Mouse (Mus musculus): Measurements from ENCODE around the gene Tpcn1. TPM values are rescaled to one million over a fixed set of nuclear protein-coding genes. Genes with fewer than 3 reads are reported as not detected.

The Tpcn1 gene
- polyA plus RNA-seq, 1 experiment from 2014 or later = 28.4 TPM

- Histone ChIP-seq H3K9ac (no peak overlapping the region), H3K36me3 (peaks cover 27% of the 10 kb centered on the region), H3K4me2 (replicated peaks) (no peak overlapping the region), H3K4me3 (replicated peaks) (no peak overlapping the region), H3K4me1 (no peaks in the 10 kb centered on the region), H3K27me3 (no peaks in the 10 kb centered on the region), H3K9me3 (replicated peaks) (no peaks in the 10 kb centered on the region), H3K27ac (replicated peaks) (no peak overlapping the region)
- 82% methylated on average over 13 of the region's 13 CpGs for WGBS
- no peak for ATAC-seq (ENCODE audit: insufficient number of reproducible peaks, low FRiP score, low TSS enrichment, low read depth)
Measured at GRCm38 (mm10) chr5:120495703-120496226, 92.7 kb downstream of the Tpcn1 start.

- Histone ChIP-seq H3K9ac (no peak overlapping the region), H3K9me3 (replicated peaks) (no peaks in the 10 kb centered on the region), H3K4me2 (replicated peaks) (no peak overlapping the region), H3K36me3 (peaks cover 27% of the 10 kb centered on the region), H3K27me3 (no peaks in the 10 kb centered on the region), H3K4me3 (replicated peaks) (no peak overlapping the region), H3K4me1 (no peaks in the 10 kb centered on the region), H3K27ac (replicated peaks) (no peak overlapping the region)
- ATAC-seq (ENCODE audit: insufficient number of reproducible peaks, low FRiP score, low TSS enrichment, low read depth) = no peak
- 74% methylated on average over 10 of the region's 10 CpGs for WGBS
Measured at GRCm38 (mm10) chr5:120495064-120495702, 93.3 kb downstream of the Tpcn1 start.

- H3K27me3 ChIP-seq = no peaks in the 10 kb centered on the region
- peaks cover 27% of the 10 kb centered on the region for H3K36me3 ChIP-seq
- 87% methylated on average over 9 of the region's 9 CpGs for WGBS
Measured at GRCm38 (mm10) chr5:120493873-120494395, 94.5 kb downstream of the Tpcn1 start.

GRCm38 (mm10) chr5:120493440-120493839 is 95.0 kb downstream of the Tpcn1 start:
- no peak overlapping the region for H3K4me2 ChIP-seq (replicated peaks)
- ATAC-seq (ENCODE audit: insufficient number of reproducible peaks, low FRiP score, low TSS enrichment, low read depth) = no peak
- WGBS = 89% methylated on average over 6 of the region's 6 CpGs
- no peaks in the 10 kb centered on the region for H3K27me3 ChIP-seq
- H3K36me3 ChIP-seq = peaks cover 25% of the 10 kb centered on the region
- no peak overlapping the region for H3K27ac ChIP-seq (replicated peaks)
- H3K9me3 ChIP-seq (replicated peaks) = no peaks in the 10 kb centered on the region
- H3K4me3 ChIP-seq (replicated peaks) = no peak overlapping the region
- no peaks in the 10 kb centered on the region for H3K4me1 ChIP-seq
- no peak overlapping the region for H3K9ac ChIP-seq

More at GRCm38 (mm10) chr5:120493873-120494395, 94.5 kb downstream of the Tpcn1 start:
- Histone ChIP-seq H3K4me3 (replicated peaks) (no peak overlapping the region), H3K9me3 (replicated peaks) (no peaks in the 10 kb centered on the region), H3K4me2 (replicated peaks) (no peak overlapping the region), H3K4me1 (no peaks in the 10 kb centered on the region), H3K9ac (no peak overlapping the region), H3K27ac (replicated peaks) (no peak overlapping the region)
- ATAC-seq (ENCODE audit: insufficient number of reproducible peaks, low FRiP score, low TSS enrichment, low read depth) = no peak

- ATAC-seq (ENCODE audit: insufficient number of reproducible peaks, low FRiP score, low TSS enrichment, low read depth) = no peak
- H3K4me2 ChIP-seq (replicated peaks) = no peak overlapping the region
- H3K9me3 ChIP-seq (replicated peaks) = no peaks in the 10 kb centered on the region
- peaks cover 35% of the 10 kb centered on the region for H3K36me3 ChIP-seq
- H3K9ac ChIP-seq = no peak overlapping the region
- 66% methylated on average over 11 of the region's 11 CpGs for WGBS
- no peaks in the 10 kb centered on the region for H3K4me1 ChIP-seq
- H3K27ac ChIP-seq (replicated peaks) = no peak overlapping the region
- no peaks in the 10 kb centered on the region for H3K27me3 ChIP-seq
- no peak overlapping the region for H3K4me3 ChIP-seq (replicated peaks)
Measured at GRCm38 (mm10) chr5:120492437-120492836, 96.0 kb downstream of the Tpcn1 start.

GRCm38 (mm10) chr5:120490679-120491192 is 97.7 kb downstream of the Tpcn1 start:
- no peak overlapping the region for H3K9ac ChIP-seq
- H3K27ac ChIP-seq (replicated peaks) = no peak overlapping the region
- H3K27me3 ChIP-seq = no peaks in the 10 kb centered on the region
- ATAC-seq (ENCODE audit: insufficient number of reproducible peaks, low FRiP score, low TSS enrichment, low read depth) = no peak
- no peaks in the 10 kb centered on the region for H3K9me3 ChIP-seq (replicated peaks)
- no peaks in the 10 kb centered on the region for H3K4me1 ChIP-seq
- H3K4me3 ChIP-seq (replicated peaks) = no peak overlapping the region
- 73% methylated on average over 8 of the region's 8 CpGs for WGBS
- no peak overlapping the region for H3K4me2 ChIP-seq (replicated peaks)
- H3K36me3 ChIP-seq = peaks cover 48% of the 10 kb centered on the region

- Histone ChIP-seq H3K36me3 (peaks cover 54% of the 10 kb centered on the region), H3K27ac (replicated peaks) (no peak overlapping the region), H3K9ac (no peak overlapping the region), H3K4me3 (replicated peaks) (no peak overlapping the region), H3K9me3 (replicated peaks) (no peaks in the 10 kb centered on the region), H3K4me2 (replicated peaks) (no peak overlapping the region), H3K4me1 (no peaks in the 10 kb centered on the region), H3K27me3 (no peaks in the 10 kb centered on the region)
- no peak for ATAC-seq (ENCODE audit: insufficient number of reproducible peaks, low FRiP score, low TSS enrichment, low read depth)
- WGBS = 77% methylated on average over 8 of the region's 8 CpGs
Measured at GRCm38 (mm10) chr5:120487844-120488243, 100.6 kb downstream of the Tpcn1 start.

Other genes with a start within 250 kb of the Tpcn1 start
- gene Lhx5, start 157.0 kb downstream of the Tpcn1 start, polyA plus RNA-seq (2015; fragmentation: Nextera tagmentation; extraction: Ambion mirVana) = 0.05 TPM in 2 replicates
- 0.95 and 1.7 TPM in 2 replicates for gene Sdsl, start 115.9 kb downstream of the Tpcn1 start, polyA plus RNA-seq (2015; fragmentation: Nextera tagmentation; extraction: Ambion mirVana)
- gene Sds, start 112.1 kb downstream of the Tpcn1 start, polyA plus RNA-seq (2015; fragmentation: Nextera tagmentation; extraction: Ambion mirVana) = not detected in 2 replicates
- 58.6 and 67.9 TPM in 2 replicates for gene Plbd2, start 85.0 kb downstream of the Tpcn1 start, polyA plus RNA-seq (2015; fragmentation: Nextera tagmentation; extraction: Ambion mirVana)
- 9.0 and 9.3 TPM in 2 replicates for gene Slc8b1, start 77.5 kb downstream of the Tpcn1 start, polyA plus RNA-seq (2015; fragmentation: Nextera tagmentation; extraction: Ambion mirVana)
- 1.9 and 3.2 TPM in 2 replicates for gene Iqcd, start 343 bp upstream of the Tpcn1 start, polyA plus RNA-seq (2015; fragmentation: Nextera tagmentation; extraction: Ambion mirVana)
- gene Rita1, start 23.9 kb upstream of the Tpcn1 start, polyA plus RNA-seq (2015; fragmentation: Nextera tagmentation; extraction: Ambion mirVana) = 15.5 and 15.8 TPM in 2 replicates
- 43.4 and 44.5 TPM in 2 replicates for gene Ddx54, start 24.1 kb upstream of the Tpcn1 start, polyA plus RNA-seq (2015; fragmentation: Nextera tagmentation; extraction: Ambion mirVana)
- 0.92 and 2.5 TPM in 2 replicates for gene Cfap73, start 45.6 kb upstream of the Tpcn1 start, polyA plus RNA-seq (2015; fragmentation: Nextera tagmentation; extraction: Ambion mirVana)
- 1.2 and 1.3 TPM in 2 replicates for gene Rasal1, start 60.1 kb upstream of the Tpcn1 start, polyA plus RNA-seq (2015; fragmentation: Nextera tagmentation; extraction: Ambion mirVana)
- gene Dtx1, start 123.3 kb upstream of the Tpcn1 start, polyA plus RNA-seq (2015; fragmentation: Nextera tagmentation; extraction: Ambion mirVana) = 6.2 and 7.7 TPM in 2 replicates
- gene Oas2, start 161.2 kb upstream of the Tpcn1 start, polyA plus RNA-seq (2015; fragmentation: Nextera tagmentation; extraction: Ambion mirVana) = 0.72 and 1.3 TPM in 2 replicates
- 0.13 and 0.14 TPM in 2 replicates for gene Oas3, start 189.0 kb upstream of the Tpcn1 start, polyA plus RNA-seq (2015; fragmentation: Nextera tagmentation; extraction: Ambion mirVana)
- not detected in 2 replicates for gene Oas1e, start 206.9 kb upstream of the Tpcn1 start, polyA plus RNA-seq (2015; fragmentation: Nextera tagmentation; extraction: Ambion mirVana)
- 0.34 and 0.65 TPM in 2 replicates for gene Oas1c, start 223.8 kb upstream of the Tpcn1 start, polyA plus RNA-seq (2015; fragmentation: Nextera tagmentation; extraction: Ambion mirVana)

All from embryonic facial prominence, embryonic 15.5 days (tissue).